Mouse (Mus musculus) ovary, adult 18-20 months (tissue): ENCODE measurements around the gene Gm4216.
"Not testable (repeated sequence)": the region's sequence is repeated elsewhere in the genome, so short reads cannot be mapped to it uniquely, and the experiment has no call there.

Experiments
- DNase-seq: peaks from one replicate; pipeline ENCODE4 v3.0.0; 2022; ENCODE audit warnings: low spot score, mixed read lengths

Gene Gm4216

GRCm38 (mm10) chr7:23019823-23020222 lies at the start of gene Gm4216:
Gene Gm4216 (minus strand): TSS chr7:23019923.
- DNase-seq: not testable (repeated sequence)

GRCm38 (mm10) chr7:23067356-23067755 lies 47.6 kb upstream of the Gm4216 start, which contains the start of gene Gm8720:
Gene Gm8720 (minus strand): TSS chr7:23067456.
- not testable (repeated sequence) for DNase-seq

DNA sequence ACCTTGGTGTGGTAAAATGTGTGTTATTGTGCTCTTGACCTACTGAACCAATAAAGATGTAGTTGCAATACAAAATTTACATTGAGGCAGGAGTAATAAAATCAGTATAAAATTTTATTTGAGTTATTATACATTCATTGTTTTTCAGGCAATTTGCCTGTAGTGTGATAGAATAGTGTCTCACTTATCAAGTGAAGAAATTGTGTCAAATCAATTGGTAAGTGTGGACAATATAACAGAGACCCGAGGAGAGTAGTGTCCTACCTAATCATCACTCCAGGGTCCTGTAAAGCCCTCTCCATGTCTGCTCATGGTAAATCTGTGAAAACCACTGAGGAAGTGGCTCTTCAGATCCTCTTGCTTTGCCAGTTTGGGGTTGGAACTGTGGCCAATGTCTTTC lies 35.5 kb upstream of the Gm4216 start, which contains the start of gene Vmn1r163:
Vmn1r163 (plus strand) TSS at position 301 of the 400 bp plus-strand sequence.
- not testable (repeated sequence) for DNase-seq

- not testable (repeated sequence) for DNase-seq
Observed at GRCm38 (mm10) chr7:22984573-22984972, 35.1 kb downstream of the Gm4216 start, which contains the start of gene Gm4214. Gene Gm4214 (minus strand): TSS chr7:22984673.
